Mouse (Mus musculus) lung, postnatal 0 days (tissue): ENCODE measurements at regions not wholly inside any gene's neighbourhood (a gene's known extent, or its start where the extent isn't known, plus 50 kb on each side); places are given as distances from the start of the nearest gene placed in this dataset.

Experiments
- CTCF ChIP-seq: IDR thresholded peaks from 2 replicates; pipeline ENCODE4 v1.5.1; 2016; ENCODE audit warnings: antibody characterized with exemption, mild to moderate bottlenecking
- EP300 ChIP-seq: IDR thresholded peaks from 2 replicates; pipeline ENCODE4 v1.6.1; 2016; ENCODE audit warnings: antibody characterized with exemption, mild to moderate bottlenecking, control low read depth

DNA sequence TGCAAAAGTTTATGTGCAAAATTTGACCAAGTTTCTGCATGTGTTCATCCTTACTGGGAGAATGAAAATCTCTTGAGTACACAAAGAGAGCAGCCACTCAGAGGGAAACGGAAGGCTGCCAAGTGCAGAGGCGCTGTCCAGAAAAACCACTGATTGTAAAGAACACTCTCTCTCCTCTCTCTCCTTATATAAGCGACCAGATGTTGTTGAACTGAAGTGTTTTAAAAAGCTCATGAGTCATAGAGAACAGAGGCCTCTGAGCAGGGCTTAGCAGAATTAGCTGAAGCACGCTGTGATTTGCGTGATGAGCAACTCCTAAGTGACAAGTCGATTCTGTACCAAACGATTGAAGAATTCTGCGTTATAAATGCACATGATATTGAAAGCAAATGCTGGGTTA, 68.5 kb upstream of the Arhgap21 start:
- TF ChIP-seq CTCF = no peak
- TF ChIP-seq EP300 = peak; percentile 67
